Comparison of ENCODE assay signal across 10 mouse cellular contexts in the genomic region with DNA sequence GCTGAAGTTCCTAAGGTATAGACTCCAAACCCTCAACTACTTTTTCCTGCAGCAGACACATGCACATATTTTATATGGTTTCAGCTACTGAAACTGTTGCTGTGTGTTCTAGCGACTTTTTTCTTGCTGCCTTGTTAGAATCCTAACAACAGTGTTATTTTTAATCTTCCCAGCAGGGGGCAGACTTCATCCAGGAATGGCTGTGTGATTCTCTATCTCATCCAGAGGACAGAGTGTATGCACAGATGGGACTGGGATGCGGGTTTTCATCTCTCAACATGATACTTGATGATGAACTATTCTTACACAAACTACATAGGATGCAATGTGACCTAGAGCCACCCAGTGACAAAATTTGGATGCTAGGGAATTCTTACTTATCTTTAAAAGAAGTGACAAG. TPM values are rescaled to one million over a fixed set of nuclear protein-coding genes. Genes with fewer than 3 reads are reported as not detected.
DNase-seq lines count a peak whose midpoint lies in the region; ATAC-seq and TF ChIP-seq lines count a peak whose summit lies in the region.
"Had no signal": no experiment of that assay in that cellular context is flagged by ENCODE, and none has a peak within 500 bp of the region (broad histone marks: within the 10 kb centered on the region; RNA-seq: fewer than 3 reads in every experiment).

No protein-coding gene starts in this region.

- peak; percentile 88 for TF ChIP-seq CTCF in gastrocnemius, adult 2 months (IDR thresholded peaks at IDR 0.05)

- ATAC-seq in forebrain, embryonic 16.5 days = peak; percentile 85

- no peak overlapping the region for H3K4me3 ChIP-seq in gastrocnemius, adult 2 months
- H3K4me3 ChIP-seq in forebrain, embryonic 16.5 days (replicated peaks; ENCODE audit: low read length) = no peak overlapping the region
- H3K4me3 ChIP-seq: limb, embryonic 15.5 days; stomach, embryonic 15.5 days had no signal

- H3K36me3 ChIP-seq in forebrain, embryonic 16.5 days (ENCODE audit: control insufficient read depth, insufficient read depth) = no peaks in the 10 kb centered on the region
- H3K36me3 ChIP-seq: limb, embryonic 15.5 days; stomach, embryonic 15.5 days had no signal

- intact Hi-C loops in gastrocnemius, adult 2 months (cut with DNase I) = loop anchor here (1.0 to 10.0 kb wide), 4 partner anchors 112 to 482 kb away; a partner anchor contains a TSS

- H3K4me2 ChIP-seq in forebrain, embryonic 16.5 days (ENCODE audit: low read length) = no peak overlapping the region
- H3K4me2 ChIP-seq: limb, embryonic 15.5 days; stomach, embryonic 15.5 days had no signal

- H3K9ac ChIP-seq in forebrain, embryonic 16.5 days (replicated peaks; ENCODE audit: low read depth, low read length) = no peak overlapping the region
- H3K9ac ChIP-seq: limb, embryonic 15.5 days; stomach, embryonic 15.5 days had no signal

- WGBS in forebrain, embryonic 16.5 days = 20% methylated on average over 2 of the region's 2 CpGs

- H3K9me3 ChIP-seq in forebrain, embryonic 16.5 days (ENCODE audit: control insufficient read depth, low read length) = no peaks in the 10 kb centered on the region
- H3K9me3 ChIP-seq: limb, embryonic 15.5 days; stomach, embryonic 15.5 days had no signal

- DNase-seq in gastrocnemius, adult 2 months = no peak
- no peak for DNase-seq in gastrocnemius, postnatal 25 days
- DNase-seq in CD8-positive naive resting alpha-beta T cell, adult 2 months (ENCODE audit: low read depth in 2 of 2, low spot score in 2 of 2) = peak; percentile 19 to 41
- peak; percentile 67 for DNase-seq in cerebellum, adult 11 months
- DNase-seq in layer of hippocampus, adult 11-12 months (ENCODE audit: low spot score) = peak; percentile 89
- peak; percentile 61 for DNase-seq in lung, postnatal 25 days (ENCODE audit: low spot score)
- DNase-seq in right cerebral cortex, postnatal 4 days = peak; percentile 40

- H3K27ac ChIP-seq in gastrocnemius, adult 2 months = no peak overlapping the region
- no peak overlapping the region for H3K27ac ChIP-seq in forebrain, embryonic 16.5 days (ENCODE audit: low read length)
- H3K27ac ChIP-seq: limb, embryonic 15.5 days; stomach, embryonic 15.5 days had no signal

- H3K27me3 ChIP-seq in forebrain, embryonic 16.5 days (replicated peaks; ENCODE audit: control insufficient read depth, insufficient read depth, low read length) = no peaks in the 10 kb centered on the region
- H3K27me3 ChIP-seq: limb, embryonic 15.5 days; stomach, embryonic 15.5 days had no signal

- H3K4me1 ChIP-seq in forebrain, embryonic 16.5 days (replicated peaks; ENCODE audit: control insufficient read depth, insufficient read depth, low read length) = no peaks in the 10 kb centered on the region
- H3K4me1 ChIP-seq: stomach, embryonic 15.5 days had no signal

RNA-seq across cellular contexts. Expression of a gene that starts 50.5 kb away (rescaled TPM):
- 10 to 100 TPM in 1 of 2 experiments, 1 to 10 TPM in 1; 8.4 to 13.6 TPM for total RNA-seq in gastrocnemius, adult 2 months (2021)
- 1 to 10 TPM; 7.8 to 9.5 TPM for total RNA-seq in gastrocnemius, postnatal 25 days (2021)
- polyA plus RNA-seq in forebrain, embryonic 16.5 days (2015; fragmentation: Nextera tagmentation; extraction: Ambion mirVana) = 59.9 and 67.0 TPM in 2 replicates

RNA-seq across cellular contexts. Expression of a gene that starts 54.0 kb away (rescaled TPM):
- 10 to 100 TPM; 32.2 to 48.0 TPM for total RNA-seq in gastrocnemius, adult 2 months (2021)
- 10 to 100 TPM; 31.4 to 32.5 TPM for total RNA-seq in gastrocnemius, postnatal 25 days (2021)
- polyA plus RNA-seq in forebrain, embryonic 16.5 days (2015; fragmentation: Nextera tagmentation; extraction: Ambion mirVana) = 7.2 and 9.1 TPM in 2 replicates

Comparison
In these comparisons a context has a peak if more than half of its experiments do, and no peak if none do; other contexts are left out.
1. DNase-seq: peak in CD8-positive naive resting alpha-beta T cell, adult 2 months (2 of 2), cerebellum, adult 11 months (single experiment), layer of hippocampus, adult 11-12 months (single experiment), lung, postnatal 25 days (single experiment) and right cerebral cortex, postnatal 4 days (single experiment); none in gastrocnemius, adult 2 months (single experiment) and gastrocnemius, postnatal 25 days (single experiment).